Mouse (Mus musculus) neural tube, embryonic 14.5 days (tissue): Measurements from ENCODE around the gene A730009L09Rik. TPM values are rescaled to one million over a fixed set of nuclear protein-coding genes. Genes with fewer than 3 reads are reported as not detected.
A peak's percentile ranks its signal among the peaks of the same experiment; 100 is the strongest.

Experiments
- ATAC-seq: fragments of 200-750 bp; cut with Nextera tagmentation; 2 replicates; pipeline ENCODE4 v1.8.0; 2017; ENCODE audit warnings: low read depth, mild to moderate bottlenecking, moderate TSS enrichment, moderate library complexity
- H3K27ac ChIP-seq: fragments of 300-500 bp; sonication (generic); 2 replicates; pipeline ENCODE4 v1.5.1; 2014; ENCODE audit warnings: low read depth, mild to moderate bottlenecking, control low read depth, low read length, moderate library complexity, mixed read lengths
- H3K27me3 ChIP-seq: fragments of 300-500 bp; sonication (generic); 2 replicates; pipeline ENCODE4 v1.6.1; 2014; ENCODE audit warnings: low read length; ENCODE audit not compliant: control insufficient read depth, insufficient read depth
- H3K36me3 ChIP-seq: fragments of 300-500 bp; sonication (generic); 2 replicates; pipeline ENCODE4 v1.6.1; 2014; ENCODE audit warnings: low read length, mixed read lengths; ENCODE audit not compliant: control insufficient read depth, insufficient read depth
- H3K4me1 ChIP-seq: fragments of 300-500 bp; sonication (generic); 2 replicates; pipeline ENCODE4 v1.6.1; 2014; ENCODE audit warnings: low read length; ENCODE audit not compliant: control insufficient read depth, insufficient read depth
- H3K4me2 ChIP-seq: fragments of 300-500 bp; sonication (generic); 2 replicates; pipeline ENCODE4 v1.6.1; 2014; ENCODE audit warnings: mild to moderate bottlenecking, low read depth, low read length, control low read depth
- H3K4me3 ChIP-seq: fragments of 300-500 bp; sonication (generic); 2 replicates; pipeline ENCODE4 v1.5.1; 2014; ENCODE audit warnings: low read depth, low read length, control low read depth, mixed read lengths
- H3K9ac ChIP-seq: fragments of 300-500 bp; sonication (generic); replicated peaks from 2 replicates; pipeline ENCODE4 v1.6.1; 2014; ENCODE audit warnings: low read depth, mild to moderate bottlenecking, control low read depth, low read length, mixed read lengths
- H3K9me3 ChIP-seq: fragments of 300-500 bp; sonication (generic); 2 replicates; pipeline ENCODE4 v1.6.1; 2016; ENCODE audit warnings: low read length; ENCODE audit not compliant: control insufficient read depth
- WGBS: fragments of 180-500 bp; shearing (Covaris S2); extraction: QIAGEN DNeasy Blood & Tissue Kit; methylation state at CpG from one replicate; pipeline ENCODE4 v1.1.7; 2014; 5-methylcytosine and 5-hydroxymethylcytosine counted together
- polyA plus RNA-seq: library from polyadenylated mRNA; unstranded; fragments of >200 nt; fragmentation: Nextera tagmentation; extraction: Ambion mirVana; gene quantifications from 2 replicates; pipeline ENCODE4 v1.2.1, GENCODE M21; 2014

The A730009L09Rik gene
- polyA plus RNA-seq, 1 experiment from 2014 or later = not detected

- Histone ChIP-seq H3K27ac (no peak overlapping the region), H3K36me3 (no peaks in the 10 kb centered on the region), H3K4me1 (no peaks in the 10 kb centered on the region), H3K4me2 (no peak overlapping the region), H3K9me3 (no peaks in the 10 kb centered on the region), H3K9ac (no peak overlapping the region), H3K4me3 (no peak overlapping the region), H3K27me3 (no peaks in the 10 kb centered on the region)
- no peak for ATAC-seq
- whole genome bisulfite sequencing = 45% methylated on average over 9 of the region's 9 CpGs
Observed at GRCm38 (mm10) chr16:84549122-84549521, 34.2 kb downstream of the A730009L09Rik start.

- no peak for ATAC-seq
Observed at GRCm38 (mm10) chr16:84550445-84550844, 35.5 kb downstream of the A730009L09Rik start.

GRCm38 (mm10) chr16:84553981-84554380, 39.1 kb downstream of the A730009L09Rik start:
- Histone ChIP-seq H3K27ac (no peak overlapping the region), H3K9ac (no peak overlapping the region), H3K27me3 (no peaks in the 10 kb centered on the region), H3K4me2 (no peak overlapping the region), H3K4me1 (no peaks in the 10 kb centered on the region), H3K9me3 (no peaks in the 10 kb centered on the region), H3K4me3 (no peak overlapping the region), H3K36me3 (no peaks in the 10 kb centered on the region)
- WGBS = 88% methylated on average over 13 of the region's 13 CpGs
- no peak for ATAC-seq

More at GRCm38 (mm10) chr16:84550445-84550844, 35.5 kb downstream of the A730009L09Rik start:
- H3K9me3 ChIP-seq = no peaks in the 10 kb centered on the region
- no peaks in the 10 kb centered on the region for H3K4me1 ChIP-seq
- H3K27me3 ChIP-seq = no peaks in the 10 kb centered on the region
- H3K4me3 ChIP-seq = no peak overlapping the region
- H3K4me2 ChIP-seq = no peak overlapping the region
- no peak overlapping the region for H3K9ac ChIP-seq
- H3K27ac ChIP-seq = no peak overlapping the region
- WGBS = 82% methylated on average over 5 of the region's 5 CpGs
- H3K36me3 ChIP-seq = no peaks in the 10 kb centered on the region

- Histone ChIP-seq H3K9ac (no peak overlapping the region; the same call in 1 of the 2 replicates), H3K36me3 (no peaks in the 10 kb centered on the region), H3K27me3 (no peaks in the 10 kb centered on the region), H3K9me3 (no peaks in the 10 kb centered on the region), H3K4me3 (no peak overlapping the region), H3K27ac (peak overlapping the region; percentile 70), H3K4me2 (peak overlapping the region; percentile 22; the same call in 1 of the 2 replicates), H3K4me1 (no peaks in the 10 kb centered on the region)
- ATAC-seq = peak; percentile 71
- 45% methylated on average over 20 of the region's 20 CpGs for WGBS
Observed at GRCm38 (mm10) chr16:84558113-84558917, 43.4 kb downstream of the A730009L09Rik start.

- Histone ChIP-seq H3K27me3 (no peaks in the 10 kb centered on the region), H3K36me3 (no peaks in the 10 kb centered on the region), H3K9me3 (no peaks in the 10 kb centered on the region), H3K4me2 (peak overlapping the region; percentile 18; the same call in 1 of the 2 replicates), H3K27ac (no peak overlapping the region), H3K4me1 (no peaks in the 10 kb centered on the region), H3K4me3 (no peak overlapping the region), H3K9ac (no peak overlapping the region)
- WGBS = 34% methylated on average over 9 of the region's 9 CpGs
- no peak for ATAC-seq
Observed at GRCm38 (mm10) chr16:84559569-84560278, 44.8 kb downstream of the A730009L09Rik start.

DNA sequence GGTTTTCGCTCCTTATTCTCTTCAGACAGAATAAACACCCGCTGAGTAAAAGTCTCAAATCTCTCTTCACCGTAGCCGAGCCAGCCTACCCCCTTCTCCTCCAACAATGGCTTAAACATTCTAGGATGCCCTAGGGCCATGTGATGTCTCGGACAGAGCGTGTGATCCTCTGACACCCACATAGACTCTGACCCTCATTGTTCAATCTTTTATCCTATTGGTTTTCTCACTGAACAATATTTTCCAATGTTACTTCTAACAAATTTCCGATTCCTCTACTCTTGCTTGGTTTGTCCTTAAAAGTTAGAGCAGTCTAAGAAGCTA, 45.3 kb downstream of the A730009L09Rik start:
- H3K4me1 ChIP-seq = no peaks in the 10 kb centered on the region
- no peaks in the 10 kb centered on the region for H3K27me3 ChIP-seq
- no peak for ATAC-seq
- no peak overlapping the region for H3K9ac ChIP-seq
- no peak overlapping the region for H3K27ac ChIP-seq
- no peak overlapping the region for H3K4me3 ChIP-seq
- no peaks in the 10 kb centered on the region for H3K9me3 ChIP-seq
- no peaks in the 10 kb centered on the region for H3K36me3 ChIP-seq
- H3K4me2 ChIP-seq = peak overlapping the region; percentile 18; the same call in 1 of the 2 replicates
- WGBS = 55% methylated on average over 7 of the region's 7 CpGs

Other genes with a start within 250 kb of the A730009L09Rik start
- 39.0 and 40.2 TPM in 2 replicates for gene Mrpl39, start 220.6 kb downstream of the A730009L09Rik start, polyA plus RNA-seq